Mouse (Mus musculus) T-helper 17 cell (primary cell): Measurements from ENCODE around the gene Olfr1020.

Experiments used
- in situ Hi-C, 2 experiments: fragments of 300-600 bp; cut with MboI, MseI; formaldehyde crosslinking; loops; 1 replicate in 1 of 2; 2 replicates in 1 of 2; pipeline ENCODE4 v1.15.1; 2025; ENCODE audit warnings: high pct_unique_total_duplicates in 2 of 2

Olfr1020 gene

DNA sequence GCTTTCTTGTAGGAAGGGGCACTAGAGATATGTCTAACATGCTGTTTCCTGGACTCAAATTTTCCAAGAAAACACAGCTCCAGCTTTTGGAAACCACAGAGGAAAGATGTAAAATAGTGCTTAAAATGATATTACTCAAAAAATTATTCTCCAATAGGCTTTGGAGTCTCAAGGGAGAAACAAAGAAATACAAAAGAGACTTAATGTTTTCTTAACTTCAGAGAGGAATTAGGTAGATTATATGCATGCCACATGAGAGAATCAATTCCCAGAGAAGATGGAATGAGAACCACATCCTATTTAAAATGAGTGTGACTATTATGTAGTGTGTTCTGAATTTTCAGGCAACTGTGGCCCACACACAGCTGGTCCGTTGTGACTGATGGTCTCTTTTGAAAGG lies at the start of gene Olfr1020:
TSS of gene Olfr1020 (plus strand) at position 301 of the 400 bp plus-strand sequence.
- in situ Hi-C loops = no loop called here

GRCm38 (mm10) chr2:85802444-85802843 lies 44.4 kb upstream of the Olfr1020 start, which contains the start of gene Olfr1016:
Gene Olfr1016 (minus strand): TSS chr2:85802544.
- in situ Hi-C loops = no loop called here

GRCm38 (mm10) chr2:85804501-85804900 lies 42.3 kb upstream of the Olfr1020 start:
- in situ Hi-C loops = no loop called here

DNA sequence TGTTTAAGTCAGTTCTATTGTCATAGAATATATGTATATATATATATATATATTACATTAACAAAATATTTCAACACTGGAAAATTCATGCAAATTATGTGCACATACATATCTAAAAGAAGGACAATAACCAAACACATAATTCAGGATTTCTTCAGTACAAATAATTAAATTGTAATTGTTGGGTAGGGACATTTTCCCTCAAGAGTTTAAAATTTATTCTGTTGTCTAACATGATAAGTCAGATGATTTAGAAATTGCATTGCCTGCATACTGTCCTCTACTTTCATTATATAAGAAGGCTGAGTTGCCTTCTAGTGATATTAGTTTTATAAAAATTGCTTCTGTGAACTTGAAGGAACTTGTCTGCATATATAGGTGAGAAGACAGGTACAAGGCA lies 28.7 kb upstream of the Olfr1020 start, which contains the start of gene Olfr1018:
TSS of gene Olfr1018 (plus strand) at position 301 of the 400 bp plus-strand sequence.
- in situ Hi-C loops = no loop called here

DNA sequence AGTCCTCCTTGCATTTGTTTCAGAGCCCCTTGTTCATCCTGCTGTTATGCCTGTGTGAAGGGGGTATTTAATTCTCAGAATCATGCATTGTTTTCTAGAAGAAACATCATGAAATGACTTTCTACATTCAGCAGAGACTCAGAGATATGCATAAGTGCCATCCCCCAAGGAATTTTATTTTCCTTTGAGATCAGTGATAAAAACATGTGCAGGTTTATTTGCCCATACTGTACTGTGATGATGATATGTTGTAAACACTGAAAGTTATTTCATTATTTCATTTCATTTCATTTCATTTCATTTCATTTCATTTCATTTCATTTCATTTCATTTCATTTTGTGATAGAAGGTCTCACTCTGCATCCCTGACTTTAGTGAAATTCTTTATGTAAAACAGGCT lies 1.4 kb upstream of the Olfr1020 start, which contains the start of gene Olfr1019:
TSS of gene Olfr1019 (minus strand) at position 101 of the 400 bp plus-strand sequence.
- in situ Hi-C loops = no loop called here

- in situ Hi-C loops = no loop called here
Measured at GRCm38 (mm10) chr2:85868294-85868693, 21.5 kb downstream of the Olfr1020 start, which contains the start of gene Olfr1022. Gene Olfr1022 (plus strand): TSS chr2:85868594.

- in situ Hi-C loops = no loop called here
Measured at GRCm38 (mm10) chr2:85885340-85885739, 38.5 kb downstream of the Olfr1020 start, which contains the start of gene Olfr1023. Gene Olfr1023 (plus strand): TSS chr2:85885640.
